Mouse (Mus musculus) hindlimb bud, embryonic 11.5 days (tissue): ENCODE results near the gene H2-Q4.
"Not testable (repeated sequence)": the region's sequence is repeated elsewhere in the genome, so short reads cannot be mapped to it uniquely, and the experiment has no call there.

Experiments used
- DNase-seq: peaks from one replicate; pipeline ENCODE4 v3.0.0-alpha.2; 2012; ENCODE audit warnings: low read depth, low spot score; ENCODE audit errors: extremely low spot score

Gene H2-Q4

DNA sequence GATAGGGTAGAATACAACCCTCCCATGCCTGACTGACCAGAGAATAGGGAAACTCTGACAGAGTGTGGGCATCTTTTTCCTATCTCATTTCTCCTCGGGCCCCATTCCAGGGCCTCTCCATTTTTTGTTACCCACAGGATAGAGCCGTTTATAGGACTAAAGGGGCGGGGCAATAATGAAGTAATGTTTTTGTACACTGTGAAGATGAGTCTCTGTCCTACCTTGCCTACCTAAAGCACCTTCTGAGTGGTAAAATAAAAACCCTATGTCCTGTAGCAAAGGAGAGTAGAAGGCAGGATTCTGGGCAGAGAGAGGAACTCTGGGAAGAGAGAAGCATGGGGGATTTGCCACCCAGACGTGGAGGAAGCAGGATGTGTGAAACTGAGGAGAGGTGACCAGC lies 40.1 kb downstream of the H2-Q4 start:
- DNase-seq, result not testable (repeated sequence)

- DNase-seq, result not testable (repeated sequence)
These were observed 40.9 kb downstream of the H2-Q4 start for GRCm38 (mm10) chr17:35420206-35420810.

DNA sequence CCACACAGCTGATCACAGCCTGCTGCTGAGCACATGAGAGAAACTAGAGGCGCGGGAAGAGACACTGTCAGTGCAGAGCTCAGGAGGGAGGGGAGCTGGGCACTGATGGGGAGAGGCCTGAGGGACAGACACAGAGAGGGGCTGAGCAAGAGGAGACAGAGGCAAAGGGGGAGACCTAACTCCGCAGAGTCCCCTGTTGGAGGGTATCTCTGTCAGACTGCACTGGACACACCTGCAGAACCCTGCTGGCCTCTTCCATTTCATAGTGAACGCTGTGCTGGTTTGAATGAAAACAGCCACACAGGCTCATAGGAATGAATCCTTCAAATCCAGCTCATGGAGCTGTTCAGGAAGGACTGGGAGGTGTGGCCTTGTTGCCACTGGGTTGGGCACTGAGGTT lies 41.9 kb downstream of the H2-Q4 start:
- DNase-seq, result not testable (repeated sequence)

DNA sequence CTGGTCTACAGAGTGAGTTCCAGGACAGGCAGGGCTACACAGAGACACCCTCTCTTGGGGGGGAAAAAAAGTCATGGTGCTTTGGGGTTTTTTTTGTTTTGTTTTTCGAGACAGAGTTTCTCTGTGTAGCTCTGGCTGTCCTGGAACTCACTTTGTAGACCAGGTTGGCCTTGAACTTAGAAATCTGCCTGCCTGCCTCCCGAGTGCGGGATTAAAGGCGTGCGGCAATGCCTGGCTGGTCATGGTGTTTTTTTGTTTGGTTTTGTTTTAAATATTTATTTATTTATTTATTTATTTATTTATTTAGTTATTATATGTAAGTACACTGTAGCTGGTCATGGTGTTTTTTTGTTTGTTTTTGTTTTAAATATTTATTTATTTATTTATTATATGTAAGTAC lies 42.9 kb downstream of the H2-Q4 start:
- DNase-seq, result not testable (repeated sequence)

DNA sequence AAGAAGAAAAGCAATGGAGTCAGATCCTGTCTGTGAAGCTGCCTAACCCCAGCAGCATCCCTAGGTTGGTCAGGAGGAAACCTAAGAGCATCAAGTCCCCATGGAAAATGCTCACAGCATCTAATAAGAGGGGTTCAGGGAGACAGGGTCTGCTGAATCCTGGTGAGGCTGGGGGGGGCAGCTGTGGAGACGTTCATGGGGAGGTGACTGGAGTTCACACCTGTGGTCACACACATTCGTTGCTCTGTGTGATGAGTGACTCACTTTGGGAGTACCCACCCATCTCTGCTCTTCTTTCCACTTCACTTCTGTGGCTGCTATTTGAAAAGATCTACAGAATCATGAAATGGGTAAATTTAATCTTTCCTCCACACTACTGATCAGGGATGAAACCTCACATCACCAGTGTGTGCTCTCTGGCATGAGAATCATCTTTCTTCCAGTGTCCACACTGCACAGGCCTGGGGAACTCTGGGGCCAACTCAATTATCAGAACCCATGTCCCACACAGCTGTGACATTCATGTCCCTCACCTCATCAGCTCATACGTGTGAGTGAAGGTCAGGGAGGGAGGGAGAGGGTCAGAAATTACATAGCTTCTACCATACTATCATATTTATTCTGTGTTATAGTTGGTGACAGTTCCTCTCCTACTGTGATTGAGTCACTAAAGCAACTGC lies 43.9 kb downstream of the H2-Q4 start:
- not testable (repeated sequence) for DNase-seq

- not testable (repeated sequence) for DNase-seq
These were observed 44.7 kb downstream of the H2-Q4 start for GRCm38 (mm10) chr17:35424106-35424505.

DNA sequence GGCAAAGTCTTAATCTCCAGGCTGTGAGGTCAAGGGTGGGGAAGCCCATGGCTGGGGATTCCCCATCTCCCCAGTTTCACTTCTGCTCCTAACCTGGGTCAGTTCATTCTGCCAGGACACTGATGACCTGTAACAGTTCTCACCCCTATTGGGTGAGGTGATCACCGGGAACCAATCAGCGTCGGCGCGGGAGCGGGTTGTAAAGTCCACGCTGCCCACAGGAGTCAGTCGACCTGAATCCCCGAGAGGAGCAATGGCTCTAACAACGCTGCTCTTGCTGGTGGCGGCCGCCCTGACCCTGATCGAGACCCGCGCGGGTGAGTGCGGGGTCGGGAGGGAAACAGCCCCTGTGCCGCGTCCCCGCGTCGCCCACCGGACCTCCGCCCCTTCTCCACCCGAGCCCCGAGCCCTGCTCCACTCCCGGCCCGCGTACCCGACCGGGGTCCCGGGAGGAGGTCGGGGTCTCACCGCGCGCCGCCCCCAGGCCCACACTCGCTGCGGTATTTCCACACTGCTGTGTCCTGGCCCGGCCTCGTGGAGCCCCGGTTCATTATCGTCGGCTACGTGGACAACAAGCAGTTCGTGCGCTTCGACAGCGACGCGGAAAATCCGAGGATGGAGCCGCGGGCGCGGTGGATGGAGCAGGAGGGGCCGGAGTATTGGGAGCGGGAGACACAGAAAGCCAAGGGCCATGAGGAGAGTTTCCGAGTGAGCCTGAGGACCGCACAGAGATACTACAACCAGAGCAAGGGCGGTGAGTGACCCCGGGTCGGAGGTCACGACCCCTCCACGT lies 45.4 kb downstream of the H2-Q4 start, which contains the start of gene H2-Q6:
H2-Q6 (plus strand) TSS at position 227 of the 793 bp plus-strand sequence.
- DNase-seq, result not testable (repeated sequence)

- DNase-seq, result not testable (repeated sequence)
These were observed 46.1 kb downstream of the H2-Q4 start for GRCm38 (mm10) chr17:35425474-35425873.

GRCm38 (mm10) chr17:35428883-35429282 lies 49.5 kb downstream of the H2-Q4 start:
- DNase-seq, result not testable (repeated sequence)

DNA sequence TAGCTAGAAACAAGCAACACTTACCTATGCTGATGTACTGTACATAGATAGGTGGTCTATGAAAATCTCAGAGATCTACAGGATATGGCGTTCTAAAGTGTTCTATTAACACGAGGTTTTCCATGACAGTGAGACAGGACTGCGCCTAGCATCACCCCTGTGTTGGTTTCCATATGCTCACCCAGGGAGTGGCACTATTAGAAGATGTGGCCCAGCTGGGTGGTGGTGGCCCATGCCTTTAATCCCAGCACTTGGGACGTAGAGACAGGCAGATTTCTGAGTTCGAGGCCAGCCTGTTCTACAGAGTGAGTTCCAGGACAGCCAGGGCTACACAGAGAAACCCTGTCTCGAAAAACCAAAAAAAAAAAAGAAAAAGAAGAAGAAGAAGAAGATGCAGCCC lies 51.3 kb downstream of the H2-Q4 start:
- DNase-seq, result not testable (repeated sequence)

DNA sequence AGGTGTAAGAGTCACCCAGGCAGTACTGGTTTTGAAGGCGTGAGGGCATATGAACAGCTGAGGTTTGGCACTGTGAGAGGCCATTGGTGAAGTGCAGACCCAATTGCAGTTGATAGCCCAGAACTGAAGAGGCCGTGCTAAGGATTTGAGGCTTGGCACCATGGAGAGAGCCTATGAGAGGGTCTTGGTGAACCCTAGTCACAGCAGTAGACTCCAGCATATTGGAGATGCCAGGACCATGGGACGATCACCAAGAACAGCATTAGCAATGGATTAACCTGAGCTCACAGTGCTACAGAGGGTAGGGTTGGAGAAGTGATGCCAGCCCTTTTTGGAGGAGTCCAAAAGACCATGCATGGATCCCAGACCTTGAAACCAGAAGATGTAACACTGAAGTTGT lies 52.8 kb downstream of the H2-Q4 start:
- not testable (repeated sequence) for DNase-seq

- not testable (repeated sequence) for DNase-seq
These were observed 55.4 kb downstream of the H2-Q4 start for GRCm38 (mm10) chr17:35434836-35435235.
